Mouse (Mus musculus) MEL (cell line): ENCODE results near the gene Bglap2.
"Not testable (repeated sequence)": the region's sequence is repeated elsewhere in the genome, so short reads cannot be mapped to it uniquely, and the experiment has no call there.

Experiments
- BHLHE40 ChIP-seq: IDR thresholded peaks from 2 replicates; pipeline ENCODE4 v1.6.1; 2012; ENCODE audit warnings: low read depth, mild to moderate bottlenecking, inconsistent platforms, low read length, improper control_type of control experiment, borderline replicate concordance
- CHD2 ChIP-seq: IDR thresholded peaks from 2 replicates; pipeline ENCODE4 v1.6.1; 2011; ENCODE audit warnings: low read length, improper control_type of control experiment
- CTCF ChIP-seq, 3 experiments: IDR thresholded peaks in 2 of 3; conservative IDR thresholded peaks in 1 of 3; 2 replicates each; pipeline ENCODE4 v1.5.1; 2011 to 2012; ENCODE audit warnings: low read length in 3 of 3, low read depth in 2 of 3, mild to moderate bottlenecking in 2 of 3, improper control_type of control experiment in 1 of 3, inconsistent platforms in 1 of 3, mixed read lengths in 1 of 3, moderate library complexity in 1 of 3; ENCODE audit not compliant: control insufficient read depth in 1 of 3, insufficient read depth in 1 of 3, poor library complexity in 1 of 3, severe bottlenecking in 1 of 3
- GABPA ChIP-seq: IDR thresholded peaks from 2 replicates; pipeline ENCODE4 v1.6.1; 2012; ENCODE audit warnings: low read depth, mild to moderate bottlenecking, inconsistent platforms, low read length, improper control_type of control experiment, moderate library complexity
- POLR2AphosphoS2 ChIP-seq: IDR thresholded peaks from 2 replicates; pipeline ENCODE4 v1.6.1; 2011; ENCODE audit warnings: low read length, improper control_type of control experiment

DNA sequence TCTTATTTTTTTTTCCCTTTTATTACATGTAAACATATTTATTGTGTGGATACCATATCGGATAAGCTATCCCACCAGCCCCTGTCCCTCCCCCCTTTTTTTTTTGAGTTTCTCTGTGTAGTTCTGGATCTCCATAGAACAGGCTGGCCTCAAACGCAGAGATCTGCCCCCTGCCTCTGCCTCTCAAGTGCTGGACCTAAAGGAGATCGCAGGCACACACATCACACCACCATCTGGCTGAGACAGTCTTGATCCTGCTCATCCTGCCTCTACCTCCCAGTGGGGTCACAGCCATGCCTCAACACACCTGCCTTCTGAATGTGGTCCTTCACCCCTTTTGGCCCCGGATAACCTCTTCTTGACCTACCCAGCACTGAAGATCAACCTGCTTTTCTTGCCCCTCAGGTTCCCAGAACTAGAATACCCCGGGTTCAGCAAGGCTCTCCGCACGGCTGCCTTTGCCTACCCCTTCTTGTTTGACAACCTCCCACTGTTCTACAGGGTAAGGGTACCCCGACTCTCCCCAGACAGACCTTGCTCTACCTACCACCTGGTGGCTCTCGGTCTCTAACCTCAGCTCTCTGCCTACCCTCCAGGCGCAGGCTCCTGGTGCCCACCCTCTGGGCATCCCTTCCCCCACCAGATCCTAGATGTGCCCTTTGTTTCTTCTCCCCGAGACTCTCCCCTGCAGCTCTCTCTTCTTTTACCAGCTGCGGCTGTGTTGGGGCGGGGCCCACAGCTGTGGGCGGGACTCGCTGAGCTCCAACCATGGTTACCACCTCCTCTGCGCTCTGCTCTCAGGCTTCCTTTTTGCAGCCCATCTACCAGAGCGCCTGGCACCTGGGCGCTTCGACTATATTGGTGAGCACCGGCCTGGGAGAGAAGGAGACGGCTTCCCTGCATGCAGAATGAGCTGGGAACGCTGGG is 3.2 kb upstream of the Bglap2 start:
- TF ChIP-seq POLR2AphosphoS2; BHLHE40; CTCF (IDR thresholded peaks at IDR 0.05 in 2 of 3, conservative IDR thresholded peaks at IDR 0.05 in 1 of 3; ENCODE audit: control insufficient read depth in 1 of 3, insufficient read depth in 1 of 3, low read depth in 2 of 3, low read length in 3 of 3, poor library complexity in 1 of 3, severe bottlenecking in 1 of 3); GABPA; CHD2: not testable (repeated sequence)
